Mouse (Mus musculus) liver, embryonic 11.5 days (tissue): ENCODE measurements around the gene Afmid. TPM values are rescaled to one million over a fixed set of nuclear protein-coding genes. Genes with fewer than 3 reads are reported as not detected.

ENCODE experiments used
- ATAC-seq: fragments of 200-750 bp; cut with Nextera tagmentation; replicated peaks from 2 replicates; pipeline ENCODE4 v1.8.0; 2017; ENCODE audit warnings: moderate number of reproducible peaks, mild to moderate bottlenecking, moderate TSS enrichment, moderate library complexity; ENCODE audit not compliant: low FRiP score
- DNase-seq: peaks from one replicate; pipeline ENCODE4 v3.0.0-alpha.2; 2017; ENCODE audit warnings: low spot score
- H3K27ac ChIP-seq: fragments of 300-500 bp; sonication (generic); 2 replicates; pipeline ENCODE4 v1.5.1; 2014; ENCODE audit warnings: mild to moderate bottlenecking, low read depth, low read length, control low read depth
- H3K27me3 ChIP-seq: fragments of 300-500 bp; sonication (generic); replicated peaks from 2 replicates; pipeline ENCODE4 v1.6.1; 2014; ENCODE audit warnings: low read length, mixed read lengths; ENCODE audit not compliant: control insufficient read depth, insufficient read depth
- H3K36me3 ChIP-seq: fragments of 300-500 bp; sonication (generic); 2 replicates; pipeline ENCODE4 v1.6.1; 2014; ENCODE audit warnings: mild to moderate bottlenecking, low read length, moderate library complexity, mixed read lengths; ENCODE audit not compliant: control insufficient read depth, insufficient read depth
- H3K4me1 ChIP-seq: fragments of 300-500 bp; sonication (generic); replicated peaks from 2 replicates; pipeline ENCODE4 v1.6.1; 2014; ENCODE audit warnings: low read length, mixed read lengths; ENCODE audit not compliant: control insufficient read depth, insufficient read depth
- H3K4me2 ChIP-seq: fragments of 300-500 bp; sonication (generic); 2 replicates; pipeline ENCODE4 v1.6.1; 2014; ENCODE audit warnings: mild to moderate bottlenecking, control low read depth, moderate library complexity
- H3K4me3 ChIP-seq: fragments of 300-500 bp; sonication (generic); 2 replicates; pipeline ENCODE4 v1.5.1; 2014; ENCODE audit warnings: low read depth, low read length, control low read depth
- H3K9ac ChIP-seq: fragments of 300-500 bp; sonication (generic); 2 replicates; pipeline ENCODE4 v1.6.1; 2014; ENCODE audit warnings: low read depth, low read length, control low read depth
- H3K9me3 ChIP-seq: fragments of 300-500 bp; sonication (generic); 2 replicates; pipeline ENCODE4 v1.6.1; 2016; ENCODE audit warnings: low read length, inconsistent platforms, mixed read lengths; ENCODE audit not compliant: control insufficient read depth
- WGBS: fragments of 180-500 bp; shearing (Covaris S2); extraction: QIAGEN DNeasy Blood & Tissue Kit; methylation state at CpG from one replicate; pipeline ENCODE4 v1.1.7; 2014; 5-methylcytosine and 5-hydroxymethylcytosine counted together
- polyA plus RNA-seq: library from polyadenylated mRNA; unstranded; fragments of >200 nt; fragmentation: Nextera tagmentation; extraction: Ambion mirVana; gene quantifications from 2 replicates; pipeline ENCODE4 v1.2.1, GENCODE M21; 2014

Gene Afmid
- polyA plus RNA-seq, 1 experiment from 2014 or later, result 8.4 TPM

DNA sequence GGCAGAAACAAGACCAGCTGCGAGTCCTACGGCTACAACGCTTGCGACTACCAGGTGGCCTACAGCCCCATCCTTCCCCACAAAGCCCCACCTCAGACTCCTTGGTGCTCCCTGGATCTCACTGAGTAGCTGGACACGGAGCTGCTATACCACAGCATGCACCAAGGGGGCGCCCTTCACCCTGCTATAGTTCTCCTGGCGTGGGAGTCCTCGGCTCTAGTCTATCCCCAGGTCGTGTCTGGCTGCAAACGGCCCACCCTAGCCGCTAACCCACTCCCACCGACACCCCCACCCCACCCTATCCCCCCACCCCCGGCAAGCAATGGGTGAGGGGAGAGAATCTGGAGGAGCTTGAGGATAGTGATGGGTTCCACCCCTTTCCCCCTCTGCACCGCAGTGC lies 35.4 kb upstream of the Afmid start:
- Histone ChIP-seq H3K4me2 (peak overlapping the region; percentile 63), H3K4me3 (peak overlapping the region; percentile 20), H3K27ac (no peak overlapping the region), H3K9me3 (no peaks in the 10 kb centered on the region), H3K36me3 (peaks cover 3% of the 10 kb centered on the region; the same call in 1 of the 2 replicates), H3K9ac (no peak overlapping the region), H3K4me1 (peaks cover 28% of the 10 kb centered on the region), H3K27me3 (no peaks in the 10 kb centered on the region)
- WGBS, result 5% methylated on average over 14 of the region's 14 CpGs
- ATAC-seq (peak; percentile 66), DNase-seq (peak; percentile 77)

DNA sequence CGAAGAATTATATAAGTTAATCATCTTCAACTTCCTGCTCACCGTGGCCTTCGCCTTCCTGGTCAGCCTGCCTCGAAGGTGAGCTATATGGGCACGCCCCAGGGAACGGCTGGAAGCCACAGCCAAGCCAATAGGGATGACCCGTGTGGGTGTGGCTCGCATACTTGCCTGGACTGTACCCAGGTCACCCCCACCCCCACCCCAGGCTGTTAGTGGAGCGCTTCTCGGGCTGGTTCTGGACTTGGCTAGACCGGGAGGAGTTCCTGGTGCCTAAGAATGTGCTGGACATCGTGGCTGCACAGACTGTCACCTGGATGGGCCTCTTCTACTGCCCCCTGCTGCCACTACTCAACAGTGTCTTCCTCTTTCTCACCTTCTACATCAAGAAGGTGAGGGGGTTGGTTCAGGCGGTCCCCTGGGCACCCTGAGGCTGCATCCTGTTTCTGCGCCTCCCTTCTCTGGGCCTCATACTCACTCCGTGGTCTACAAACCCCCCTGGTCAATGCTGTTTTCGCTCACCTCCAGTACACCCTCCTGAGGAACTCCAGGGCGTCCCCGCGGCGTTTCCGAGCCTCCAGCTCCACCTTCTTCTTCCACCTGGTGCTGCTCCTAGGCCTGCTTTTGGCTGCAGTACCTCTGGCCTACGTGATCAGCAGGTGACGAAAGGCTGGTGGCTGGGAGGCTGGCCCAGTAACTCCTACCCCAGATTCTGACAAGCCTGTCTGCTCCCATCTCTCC lies 34.9 kb upstream of the Afmid start:
- 31% methylated on average over 23 of the region's 23 CpGs for WGBS
- Histone ChIP-seq H3K4me1 (peaks cover 30% of the 10 kb centered on the region), H3K36me3 (no peaks in the 10 kb centered on the region; the same call in 1 of the 2 replicates)

DNA sequence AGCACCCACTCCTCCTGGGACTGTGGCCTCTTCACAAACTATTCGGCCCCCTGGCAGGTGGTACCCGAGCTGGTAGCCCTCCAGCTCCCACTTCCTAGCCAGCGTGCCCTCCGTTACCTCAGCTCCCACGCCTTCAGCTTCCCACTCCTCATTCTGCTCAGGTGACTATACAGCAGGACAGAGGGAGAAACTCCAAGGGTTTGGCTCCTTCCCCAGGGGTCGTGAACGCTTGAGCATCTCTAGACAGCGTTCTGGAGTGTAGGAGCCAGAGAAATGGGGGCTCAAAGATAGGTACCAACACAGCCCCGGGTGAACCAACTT lies 34.3 kb upstream of the Afmid start:
- 77% methylated on average over 9 of the region's 9 CpGs for WGBS
- H3K4me3 ChIP-seq, result no peak overlapping the region
- H3K27ac ChIP-seq, result no peak overlapping the region
- DNase-seq (no peak), ATAC-seq (no peak)
- H3K9ac ChIP-seq, result no peak overlapping the region
- no peak overlapping the region for H3K4me2 ChIP-seq
- H3K4me1 ChIP-seq, result peaks cover 33% of the 10 kb centered on the region
- no peaks in the 10 kb centered on the region for H3K9me3 ChIP-seq
- no peaks in the 10 kb centered on the region for H3K36me3 ChIP-seq
- H3K27me3 ChIP-seq, result no peaks in the 10 kb centered on the region

More for the DNA sequence above, 34.9 kb upstream of the Afmid start:
- Histone ChIP-seq H3K4me2 (peak overlapping the region; percentile 63), H3K27me3 (no peaks in the 10 kb centered on the region), H3K9ac (no peak overlapping the region), H3K9me3 (no peaks in the 10 kb centered on the region), H3K27ac (no peak overlapping the region), H3K4me3 (peak overlapping the region; percentile 20)
- DNase-seq (no peak), ATAC-seq (peak; percentile 48)

DNA sequence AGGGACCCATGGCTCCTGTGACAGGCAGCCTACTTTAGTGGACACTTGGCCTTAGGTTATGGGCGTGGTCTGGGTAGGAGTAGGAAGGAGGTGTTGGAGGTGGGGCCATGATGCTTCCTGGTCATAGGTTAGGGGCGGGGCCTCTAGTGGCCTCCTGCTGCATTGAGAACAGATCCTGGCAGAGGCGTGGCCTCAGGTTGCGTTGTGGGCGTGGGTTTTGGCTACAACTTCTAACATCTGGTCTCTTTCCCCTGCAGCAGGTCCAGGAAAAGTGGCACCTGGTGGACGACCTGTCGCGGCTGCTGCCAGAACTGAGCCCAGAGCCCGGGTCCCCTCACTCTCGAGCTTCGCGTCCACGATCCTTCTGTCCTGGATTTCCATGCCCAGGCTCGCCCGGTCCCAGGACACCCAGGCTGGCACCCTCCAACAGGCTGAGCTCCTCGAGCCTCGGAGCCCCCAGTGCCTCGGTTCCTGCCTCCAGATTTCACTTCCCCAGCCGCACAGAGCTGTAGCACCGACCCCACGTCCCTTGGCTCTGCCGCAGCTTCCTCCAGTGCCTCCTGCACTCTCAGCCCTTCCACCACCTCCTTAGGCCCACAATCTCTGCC lies 33.3 kb upstream of the Afmid start:
- ATAC-seq (peak; percentile 66), DNase-seq (peak; percentile 75)
- Histone ChIP-seq H3K27ac (peak overlapping the region; percentile 45), H3K36me3 (no peaks in the 10 kb centered on the region), H3K4me2 (peak overlapping the region; percentile 70), H3K4me1 (peaks cover 40% of the 10 kb centered on the region), H3K9ac (peak overlapping the region; percentile 46), H3K27me3 (no peaks in the 10 kb centered on the region), H3K4me3 (peak overlapping the region; percentile 37), H3K9me3 (no peaks in the 10 kb centered on the region)
- WGBS, result 4% methylated on average over 22 of the region's 22 CpGs

DNA sequence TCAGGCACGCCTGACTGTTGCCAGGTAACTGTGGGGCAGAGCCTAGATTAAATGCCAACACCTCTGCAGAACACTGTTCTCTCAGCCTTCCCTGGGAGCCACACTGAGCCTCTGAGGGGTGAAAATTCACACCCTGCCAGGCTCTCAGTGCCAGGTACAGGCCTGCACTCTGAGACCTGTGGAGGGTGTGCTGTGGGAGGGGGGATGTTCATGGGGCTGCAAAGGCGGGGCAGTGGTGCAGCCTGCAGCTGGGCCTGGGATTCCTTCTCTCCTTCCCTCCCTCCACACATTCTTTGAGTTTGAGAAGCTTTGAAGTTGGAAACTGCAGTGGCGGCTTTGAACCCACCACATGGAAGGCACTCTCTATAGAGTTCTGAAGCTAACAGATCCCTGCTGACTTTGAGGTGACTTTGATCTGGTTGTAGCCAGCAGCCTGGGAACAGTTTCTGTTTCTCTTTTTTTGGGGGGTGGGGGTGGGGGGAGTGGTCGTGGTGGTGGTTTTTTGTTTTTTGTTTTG lies 31.6 kb upstream of the Afmid start:
- Histone ChIP-seq H3K4me3 (no peak overlapping the region), H3K4me1 (peaks cover 57% of the 10 kb centered on the region), H3K9me3 (no peaks in the 10 kb centered on the region), H3K9ac (0 out of 2 replicates have a peak overlapping the region, but pooled peaks have one; percentile 12), H3K27ac (no peak overlapping the region), H3K4me2 (no peak overlapping the region), H3K36me3 (no peaks in the 10 kb centered on the region), H3K27me3 (no peaks in the 10 kb centered on the region)
- WGBS, result 68% methylated on average over 4 of the region's 4 CpGs
- DNase-seq (no peak), ATAC-seq (no peak)

DNA sequence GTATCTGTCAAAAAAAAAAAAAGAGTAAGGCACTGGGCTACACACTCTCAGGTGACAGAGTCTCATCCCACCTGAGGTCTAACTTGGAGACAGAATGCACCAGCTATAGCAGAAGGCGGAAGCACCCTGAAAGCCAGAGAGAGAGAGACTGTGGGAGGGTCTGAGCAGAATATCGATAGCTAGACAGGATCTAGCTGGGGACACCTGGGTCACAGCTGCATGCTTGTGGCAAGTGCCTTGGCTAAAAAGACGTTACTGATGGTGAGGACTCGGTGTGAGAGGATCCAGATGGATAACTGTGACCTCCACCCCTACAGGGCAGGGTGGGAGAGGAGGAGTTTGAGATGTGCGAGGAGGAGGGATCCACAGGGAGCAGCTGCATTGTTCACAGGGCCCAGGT lies 28.8 kb upstream of the Afmid start:
- WGBS, result 29% methylated on average over 5 of the region's 5 CpGs
- H3K9ac ChIP-seq, result peak overlapping the region; percentile 25
- peak; percentile 24 for ATAC-seq
- no peaks in the 10 kb centered on the region for H3K9me3 ChIP-seq
- 0 out of 2 replicates have a peak overlapping the region, but pooled peaks have one; percentile 52 for H3K4me3 ChIP-seq
- peaks cover 54% of the 10 kb centered on the region for H3K4me1 ChIP-seq
- peak overlapping the region; percentile 87 for H3K27ac ChIP-seq
- no peaks in the 10 kb centered on the region for H3K27me3 ChIP-seq
- H3K36me3 ChIP-seq, result no peaks in the 10 kb centered on the region
- peak overlapping the region; percentile 82 for H3K4me2 ChIP-seq
- no peak for DNase-seq

DNA sequence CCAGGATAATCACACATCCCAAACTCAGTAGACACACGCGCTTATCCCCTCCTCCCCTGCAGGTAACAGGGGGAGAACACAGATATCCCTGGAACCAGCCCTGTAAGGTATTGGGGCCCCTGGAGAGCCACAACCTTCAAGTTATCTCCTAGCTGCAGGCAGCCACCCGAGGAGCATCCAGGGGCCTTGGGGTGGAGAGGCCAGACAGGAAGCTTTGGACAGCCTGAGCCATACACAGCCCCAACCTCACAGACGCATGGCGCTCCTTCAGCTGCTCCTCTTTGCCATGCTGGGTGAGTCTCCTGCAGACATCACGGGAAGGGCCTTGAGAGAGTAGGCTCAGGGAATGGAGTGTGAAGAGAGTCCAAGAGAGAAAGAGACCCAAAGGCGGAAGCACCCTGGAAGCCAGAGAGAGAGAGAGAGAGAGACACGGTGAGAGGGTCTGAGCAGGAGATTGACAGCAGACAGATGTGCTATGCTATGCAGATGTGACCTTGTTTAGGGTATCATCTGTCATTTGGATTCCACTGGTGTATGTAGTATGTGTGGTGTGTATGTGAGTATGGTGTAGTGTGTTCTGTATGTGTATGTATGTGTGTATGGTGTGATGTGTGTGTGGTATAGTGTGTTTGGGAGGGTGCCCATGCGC lies 28.1 kb upstream of the Afmid start, which contains the start of gene 6030468B19Rik:
6030468B19Rik (plus strand) TSS at position 150 of the 649 bp plus-strand sequence.
- Histone ChIP-seq H3K4me2 (peak within 1 kb of the TSS; percentile 82), H3K4me3 (peak within 1 kb of the TSS; percentile 52), H3K4me1 (peaks cover 47% of the 10 kb centered on the region), H3K9me3 (no peaks in the 10 kb centered on the region), H3K36me3 (no peaks in the 10 kb centered on the region), H3K9ac (peak within 1 kb of the TSS; percentile 66), H3K27ac (peak within 1 kb of the TSS; percentile 87), H3K27me3 (no peaks in the 10 kb centered on the region)
- ATAC-seq, result peak; percentile 94
- WGBS, result 24% methylated on average over 9 of the region's 9 CpGs
- DNase-seq, result peak; percentile 74

DNA sequence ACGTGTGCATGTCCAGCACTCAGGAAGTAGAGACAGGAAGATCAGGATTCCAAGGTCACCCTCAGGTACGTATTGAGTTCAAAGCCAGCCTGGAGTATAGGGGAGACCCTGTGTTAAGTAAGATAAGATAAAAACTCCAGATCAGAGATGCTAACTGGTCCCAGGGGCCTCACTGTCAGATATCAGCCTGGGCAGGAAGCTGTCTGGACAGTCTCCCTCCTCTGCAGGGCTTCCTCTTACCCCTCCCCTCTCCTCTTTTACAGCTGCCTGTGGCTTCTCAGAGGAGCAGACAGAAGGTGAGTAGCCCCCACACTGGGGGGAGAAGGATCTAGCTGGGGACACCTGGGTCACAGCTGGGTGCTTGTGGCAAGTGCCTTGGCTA lies 27.6 kb upstream of the Afmid start:
- Histone ChIP-seq H3K4me2 (peak overlapping the region; percentile 82), H3K27me3 (no peaks in the 10 kb centered on the region), H3K4me1 (peaks cover 49% of the 10 kb centered on the region), H3K36me3 (0 out of 2 replicates have a peak, but pooled peaks cover under 1% of the 10 kb centered on the region), H3K27ac (peak overlapping the region; percentile 87), H3K4me3 (peak overlapping the region; percentile 52), H3K9me3 (no peaks in the 10 kb centered on the region), H3K9ac (peak overlapping the region; percentile 66)
- peak; percentile 65 for ATAC-seq
- no peak for DNase-seq
- 5% methylated on average over 2 of the region's 2 CpGs for WGBS
